Mouse (Mus musculus) kidney, postnatal 0 days (tissue): ENCODE results near the gene Hspb11. TPM values are rescaled to one million over a fixed set of nuclear protein-coding genes. Genes with fewer than 3 reads are reported as not detected.
A peak's percentile ranks its signal among the peaks of the same experiment; 100 is the strongest.

Experiments used
- ATAC-seq: fragments of 200-750 bp; cut with Nextera tagmentation; replicated peaks from 2 replicates; pipeline ENCODE4 v1.8.0; 2017; ENCODE audit warnings: low read depth, moderate number of reproducible peaks, moderate TSS enrichment, moderate library complexity; ENCODE audit not compliant: low FRiP score
- DNase-seq: peaks from one replicate; pipeline ENCODE4 v3.0.0-alpha.2; 2016; ENCODE audit warnings: low spot score
- H3K27ac ChIP-seq: fragments of 300-500 bp; sonication (generic); 2 replicates; pipeline ENCODE4 v1.5.1; 2014; ENCODE audit warnings: mild to moderate bottlenecking
- H3K27me3 ChIP-seq: fragments of 300-500 bp; sonication (generic); 2 replicates; pipeline ENCODE4 v1.6.1; 2014; ENCODE audit warnings: low read length, mixed read lengths; ENCODE audit not compliant: insufficient read depth
- H3K36me3 ChIP-seq: fragments of 300-500 bp; sonication (generic); 2 replicates; pipeline ENCODE4 v1.6.1; 2014; ENCODE audit warnings: low read length, mixed read lengths; ENCODE audit not compliant: insufficient read depth
- H3K4me1 ChIP-seq: fragments of 300-500 bp; sonication (generic); replicated peaks from 2 replicates; pipeline ENCODE4 v1.6.1; 2014; ENCODE audit warnings: antibody characterized with exemption, low read length, mixed read lengths; ENCODE audit not compliant: insufficient read depth
- H3K4me2 ChIP-seq: fragments of 300-500 bp; sonication (generic); 2 replicates; pipeline ENCODE4 v1.6.1; 2014; ENCODE audit warnings: mild to moderate bottlenecking, low read length, moderate library complexity, mixed read lengths
- H3K4me3 ChIP-seq: fragments of 300-500 bp; sonication (generic); replicated peaks from 2 replicates; pipeline ENCODE4 v1.5.1; 2014; ENCODE audit warnings: low read depth, low read length
- H3K9ac ChIP-seq: fragments of 300-500 bp; sonication (generic); 2 replicates; pipeline ENCODE4 v1.6.1; 2014; ENCODE audit warnings: low read depth, low read length
- H3K9me3 ChIP-seq: fragments of 300-500 bp; sonication (generic); replicated peaks from 2 replicates; pipeline ENCODE4 v1.6.1; 2016; ENCODE audit warnings: low read length, inconsistent platforms, mixed read lengths
- CTCF ChIP-seq: IDR thresholded peaks from 2 replicates; pipeline ENCODE4 v1.5.1; 2016; ENCODE audit warnings: antibody characterized with exemption, low read depth, mild to moderate bottlenecking, moderate library complexity
- WGBS: fragments of 180-500 bp; shearing (Covaris S2); extraction: QIAGEN DNeasy Blood & Tissue Kit; methylation state at CpG from one replicate; pipeline ENCODE4 v1.1.7; 2014; 5-methylcytosine and 5-hydroxymethylcytosine counted together
- polyA plus RNA-seq: library from polyadenylated mRNA; unstranded; fragments of >200 nt; fragmentation: Nextera tagmentation; extraction: Ambion mirVana; gene quantifications from 2 replicates; pipeline ENCODE4 v1.2.1, GENCODE M21; 2015

The Hspb11 gene
- polyA plus RNA-seq, 1 experiment from 2014 or later: 56.7 TPM

DNA sequence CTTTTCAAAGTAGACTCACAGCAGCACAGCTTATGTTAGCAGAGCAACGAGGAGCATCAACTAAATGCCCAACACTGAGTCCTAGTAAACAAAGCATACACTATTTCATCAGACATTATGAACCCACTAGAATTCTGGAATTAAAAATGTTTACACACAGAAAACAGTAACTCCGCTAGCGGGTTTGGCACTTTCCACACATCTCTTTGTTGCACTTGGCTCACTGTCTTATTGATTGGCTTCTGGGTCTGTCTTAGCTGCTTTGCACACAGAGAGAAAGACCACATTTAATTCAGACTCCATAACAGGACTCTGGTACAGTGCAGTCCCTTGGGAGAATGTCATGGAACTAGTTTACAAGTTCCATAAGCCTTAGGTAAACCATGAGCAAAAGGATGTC, 5.3 kb upstream of the Hspb11 start:
- Histone ChIP-seq H3K4me1 (peaks cover 23% of the 10 kb centered on the region; the same call in 1 of the 2 replicates), H3K36me3 (peaks cover 5% of the 10 kb centered on the region; the same call in 1 of the 2 replicates), H3K27me3 (no peaks in the 10 kb centered on the region), H3K4me3 (no peak overlapping the region), H3K9me3 (no peaks in the 10 kb centered on the region), H3K4me2 (no peak overlapping the region), H3K27ac (no peak overlapping the region), H3K9ac (no peak overlapping the region)
- DNase-seq (no peak), ATAC-seq (no peak)
- WGBS: 80% methylated on average over 3 of the region's 3 CpGs
- TF ChIP-seq CTCF: no peak

GRCm38 (mm10) chr4:107249471-107249870, 3.9 kb upstream of the Hspb11 start:
- ATAC-seq (no peak), DNase-seq (no peak)
- H3K4me2 ChIP-seq: no peak overlapping the region
- H3K9me3 ChIP-seq: no peaks in the 10 kb centered on the region
- TF ChIP-seq CTCF: no peak
- peaks cover 18% of the 10 kb centered on the region; the same call in 1 of the 2 replicates for H3K4me1 ChIP-seq
- H3K27me3 ChIP-seq: no peaks in the 10 kb centered on the region
- H3K9ac ChIP-seq: no peak overlapping the region
- peaks cover 5% of the 10 kb centered on the region; the same call in 1 of the 2 replicates for H3K36me3 ChIP-seq
- H3K27ac ChIP-seq: no peak overlapping the region
- WGBS: 47% methylated on average over 2 of the region's 2 CpGs
- no peak overlapping the region for H3K4me3 ChIP-seq

GRCm38 (mm10) chr4:107250494-107250893, 2.9 kb upstream of the Hspb11 start:
- ATAC-seq: no peak
- Histone ChIP-seq H3K9me3 (no peaks in the 10 kb centered on the region), H3K27ac (no peak overlapping the region), H3K9ac (no peak overlapping the region), H3K27me3 (no peaks in the 10 kb centered on the region), H3K36me3 (peaks cover 5% of the 10 kb centered on the region; the same call in 1 of the 2 replicates), H3K4me1 (peaks cover 14% of the 10 kb centered on the region; the same call in 1 of the 2 replicates), H3K4me3 (no peak overlapping the region), H3K4me2 (no peak overlapping the region)
- peak; percentile 85 for DNase-seq
- 25% methylated on average over 4 of the region's 4 CpGs for WGBS
- TF ChIP-seq CTCF: peak; percentile 86

DNA sequence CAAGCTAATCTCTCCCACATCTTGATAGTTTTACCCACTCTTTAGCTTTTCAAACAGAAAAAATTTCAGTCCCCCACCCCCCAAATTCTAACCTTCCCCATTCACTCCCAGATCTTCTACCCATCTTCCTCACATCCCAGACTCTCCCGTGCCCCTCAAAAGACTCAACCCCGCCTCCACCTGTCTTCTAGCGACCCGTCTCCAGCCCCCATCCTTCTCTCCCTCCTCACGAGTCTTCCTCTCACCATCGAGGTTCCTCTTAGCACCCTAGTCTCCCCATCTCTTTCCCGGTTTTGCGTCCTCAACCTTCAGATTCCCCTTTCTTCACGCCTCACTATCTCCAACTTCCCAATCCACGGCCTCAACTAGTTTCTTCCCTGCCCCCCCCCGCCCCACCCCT, 871 bp upstream of the Hspb11 start:
- H3K9me3 ChIP-seq: no peaks in the 10 kb centered on the region
- peaks cover 3% of the 10 kb centered on the region; the same call in 1 of the 2 replicates for H3K4me1 ChIP-seq
- peaks cover under 1% of the 10 kb centered on the region; the same call in 1 of the 2 replicates for H3K36me3 ChIP-seq
- H3K4me2 ChIP-seq: peak overlapping the region; percentile 83
- TF ChIP-seq CTCF: no peak
- peak overlapping the region; percentile 93 for H3K4me3 ChIP-seq
- no peaks in the 10 kb centered on the region for H3K27me3 ChIP-seq
- peak overlapping the region; percentile 80 for H3K9ac ChIP-seq
- WGBS: 2% methylated on average over 11 of the region's 11 CpGs
- no peak for ATAC-seq
- peak overlapping the region; percentile 81 for H3K27ac ChIP-seq
- DNase-seq: peak; percentile 16

GRCm38 (mm10) chr4:107254414-107254813, 1.0 kb downstream of the Hspb11 start:
- DNase-seq (no peak), ATAC-seq (no peak)
- Histone ChIP-seq H3K27ac (peak overlapping the region; percentile 81), H3K4me1 (peaks cover 3% of the 10 kb centered on the region; the same call in 1 of the 2 replicates), H3K4me2 (peak overlapping the region; percentile 83), H3K9me3 (no peaks in the 10 kb centered on the region), H3K4me3 (peak overlapping the region; percentile 93), H3K36me3 (no peaks in the 10 kb centered on the region), H3K9ac (peak overlapping the region; percentile 80), H3K27me3 (no peaks in the 10 kb centered on the region)
- no peak for TF ChIP-seq CTCF
- WGBS: 28% methylated on average over 3 of the region's 3 CpGs

- no peak overlapping the region for H3K4me2 ChIP-seq
- no peak for ATAC-seq
- H3K4me1 ChIP-seq: no peaks in the 10 kb centered on the region
- WGBS: 41% methylated on average over 4 of the region's 4 CpGs
- TF ChIP-seq CTCF: no peak
- H3K27ac ChIP-seq: no peak overlapping the region
- DNase-seq: no peak
- H3K36me3 ChIP-seq: 0 out of 2 replicates have a peak, but pooled peaks cover 3% of the 10 kb centered on the region
- H3K4me3 ChIP-seq: no peak overlapping the region
- no peaks in the 10 kb centered on the region for H3K9me3 ChIP-seq
- H3K9ac ChIP-seq: no peak overlapping the region
- H3K27me3 ChIP-seq: no peaks in the 10 kb centered on the region
Measured at GRCm38 (mm10) chr4:107260001-107260400, 6.6 kb downstream of the Hspb11 start.

DNA sequence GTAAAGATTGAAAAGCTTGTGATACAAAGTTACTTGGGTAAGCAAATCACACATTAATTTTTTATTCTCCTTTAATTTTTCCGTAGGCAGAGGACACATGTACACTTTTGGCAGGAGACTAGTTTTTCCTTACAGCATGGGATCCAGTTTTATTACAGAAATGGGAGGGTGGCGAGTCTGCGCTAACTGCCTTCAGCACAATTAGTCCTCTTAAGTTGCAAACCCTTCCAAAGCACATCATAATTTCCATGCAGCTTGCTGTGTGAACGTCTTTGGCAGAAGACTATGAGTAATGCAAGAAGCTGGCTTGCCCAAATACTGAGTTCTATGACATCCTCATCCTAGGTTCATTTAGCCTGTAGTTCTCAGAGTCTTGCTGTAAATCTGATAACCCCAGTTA, 20.3 kb downstream of the Hspb11 start:
- WGBS: 70% methylated on average over 4 of the region's 4 CpGs
- ATAC-seq (no peak), DNase-seq (no peak)
- no peak for TF ChIP-seq CTCF
- Histone ChIP-seq H3K4me3 (no peak overlapping the region), H3K9me3 (no peaks in the 10 kb centered on the region), H3K4me1 (no peaks in the 10 kb centered on the region), H3K4me2 (no peak overlapping the region), H3K27ac (no peak overlapping the region), H3K9ac (no peak overlapping the region), H3K27me3 (no peaks in the 10 kb centered on the region), H3K36me3 (no peaks in the 10 kb centered on the region)
